Mouse (Mus musculus) embryonic facial prominence, embryonic 14.5 days (tissue): ENCODE data around the gene Ccnt2. TPM values are rescaled to one million over a fixed set of nuclear protein-coding genes. Genes with fewer than 3 reads are reported as not detected.

Experiments
- ATAC-seq: fragments of 200-750 bp; cut with Nextera tagmentation; 2 replicates; pipeline ENCODE4 v1.8.0; 2017; ENCODE audit warnings: low read depth, moderate number of reproducible peaks, moderate TSS enrichment
- DNase-seq: peaks from one replicate; pipeline ENCODE4 v3.0.0-alpha.2; 2015; ENCODE audit warnings: low spot score
- H3K27ac ChIP-seq: fragments of 300-500 bp; sonication (generic); replicated peaks from 2 replicates; pipeline ENCODE4 v1.5.1; 2014; ENCODE audit warnings: low read depth, mild to moderate bottlenecking, low read length, moderate library complexity
- H3K27me3 ChIP-seq: fragments of 300-500 bp; sonication (generic); replicated peaks from 2 replicates; pipeline ENCODE4 v1.6.1; 2014; ENCODE audit warnings: low read length; ENCODE audit not compliant: control insufficient read depth, insufficient read depth
- H3K36me3 ChIP-seq: fragments of 300-500 bp; sonication (generic); 2 replicates; pipeline ENCODE4 v1.6.1; 2014; ENCODE audit warnings: low read length, mixed read lengths; ENCODE audit not compliant: control insufficient read depth, insufficient read depth
- H3K4me1 ChIP-seq: fragments of 300-500 bp; sonication (generic); 2 replicates; pipeline ENCODE4 v1.6.1; 2014; ENCODE audit warnings: antibody characterized with exemption, low read length; ENCODE audit not compliant: control insufficient read depth, insufficient read depth
- H3K4me2 ChIP-seq: fragments of 300-500 bp; sonication (generic); 2 replicates; pipeline ENCODE4 v1.6.1; 2014; ENCODE audit warnings: low read depth, mild to moderate bottlenecking, low read length, moderate library complexity, mixed read lengths
- H3K4me3 ChIP-seq: fragments of 300-500 bp; sonication (generic); 2 replicates; pipeline ENCODE4 v1.5.1; 2014; ENCODE audit warnings: low read depth, mild to moderate bottlenecking, low read length
- H3K9ac ChIP-seq: fragments of 300-500 bp; sonication (generic); 2 replicates; pipeline ENCODE4 v1.6.1; 2014; ENCODE audit warnings: low read depth, mild to moderate bottlenecking, low read length, moderate library complexity, mixed read lengths
- H3K9me3 ChIP-seq: fragments of 300-500 bp; sonication (generic); 2 replicates; pipeline ENCODE4 v1.6.1; 2016; ENCODE audit warnings: low read length; ENCODE audit not compliant: control insufficient read depth
- WGBS: fragments of 180-500 bp; shearing (Covaris S2); extraction: QIAGEN DNeasy Blood & Tissue Kit; methylation state at CpG from one replicate; pipeline ENCODE4 v1.1.7; 2014; 5-methylcytosine and 5-hydroxymethylcytosine counted together
- polyA plus RNA-seq: library from polyadenylated mRNA; unstranded; fragments of >200 nt; fragmentation: Nextera tagmentation; extraction: Ambion mirVana; gene quantifications from 2 replicates; pipeline ENCODE4 v1.2.1, GENCODE M21; 2014

Ccnt2 gene
- polyA plus RNA-seq, 1 experiment from 2014 or later, result 51.4 TPM

DNA sequence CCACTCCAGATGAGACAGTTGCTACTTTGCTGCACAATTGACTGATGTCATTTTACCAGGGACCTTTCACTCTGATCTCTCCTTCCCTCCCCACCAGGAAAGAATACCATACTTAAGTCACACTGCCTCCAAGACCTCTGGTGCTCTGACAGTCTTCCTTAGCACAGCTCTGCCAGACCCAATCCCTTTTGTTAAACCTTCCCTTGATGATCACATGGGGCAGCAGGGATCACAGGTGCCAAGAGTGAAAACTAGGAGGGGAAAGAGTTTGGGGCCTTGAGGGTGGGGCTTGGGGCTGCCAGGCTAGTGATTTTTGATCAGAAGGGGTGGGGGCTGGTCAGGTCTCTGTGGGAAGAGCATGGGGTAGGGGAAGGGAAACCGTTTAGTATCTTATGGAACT, 22.8 kb downstream of the Ccnt2 start:
- no peaks in the 10 kb centered on the region for H3K27me3 ChIP-seq
- ATAC-seq, result 0 out of 2 replicates have a peak, but pooled peaks have one; percentile 15
- no peaks in the 10 kb centered on the region for H3K9me3 ChIP-seq
- no peaks in the 10 kb centered on the region for H3K4me1 ChIP-seq
- H3K9ac ChIP-seq, result no peak overlapping the region
- no peak overlapping the region for H3K4me3 ChIP-seq
- peaks cover 42% of the 10 kb centered on the region for H3K36me3 ChIP-seq
- H3K4me2 ChIP-seq, result no peak overlapping the region
- no peak for DNase-seq
- WGBS, result 70% methylated on average over 1 of the region's 1 CpGs
- no peak overlapping the region for H3K27ac ChIP-seq

DNA sequence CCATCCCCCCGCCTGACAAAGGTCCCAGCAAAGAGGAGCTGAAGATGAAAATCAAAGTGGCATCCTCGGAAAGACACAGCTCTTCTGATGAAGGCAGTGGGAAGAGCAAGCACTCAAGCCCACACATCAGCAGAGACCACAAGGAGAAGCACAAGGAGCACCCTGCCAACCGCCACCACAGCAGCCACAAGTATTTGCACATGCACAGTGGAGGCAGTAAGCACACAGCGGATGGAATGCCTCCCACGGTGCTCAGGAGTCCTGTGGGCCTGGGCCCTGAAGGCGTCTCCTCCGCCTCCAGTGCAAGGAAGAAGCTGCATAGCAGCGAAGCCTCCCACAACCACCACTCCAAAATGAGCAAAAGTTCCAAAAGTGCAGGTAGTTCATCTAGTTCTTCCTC, 29.0 kb downstream of the Ccnt2 start:
- no peak for ATAC-seq
- H3K36me3 ChIP-seq, result peaks cover 72% of the 10 kb centered on the region

DNA sequence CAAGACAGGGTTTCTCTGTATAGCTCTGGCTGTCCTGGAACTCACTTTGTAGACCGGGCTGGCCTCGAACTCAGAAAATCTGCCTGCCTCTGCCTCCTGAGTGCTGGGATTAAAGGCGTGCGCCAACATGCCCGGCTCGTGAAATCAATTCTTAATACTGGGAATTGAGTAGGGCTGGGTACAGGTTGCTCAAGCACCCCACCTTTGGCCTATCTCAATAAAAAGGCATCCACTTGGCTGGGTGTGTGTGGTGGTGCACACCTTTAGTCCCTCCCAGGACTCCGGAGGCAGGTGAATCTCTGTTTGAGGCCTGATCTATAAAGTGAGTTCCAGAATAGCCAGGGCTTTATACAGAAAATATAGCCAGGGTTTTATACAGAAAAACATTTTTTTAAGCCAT, 34.7 kb downstream of the Ccnt2 start:
- Histone ChIP-seq H3K9me3 (no peaks in the 10 kb centered on the region), H3K27me3 (no peaks in the 10 kb centered on the region), H3K36me3 (peaks cover 30% of the 10 kb centered on the region), H3K27ac (no peak overlapping the region), H3K9ac (no peak overlapping the region), H3K4me3 (no peak overlapping the region), H3K4me1 (no peaks in the 10 kb centered on the region), H3K4me2 (no peak overlapping the region)
- DNase-seq (no peak), ATAC-seq (no peak)
- WGBS, result 95% methylated on average over 7 of the region's 7 CpGs

More for the DNA sequence above, 29.0 kb downstream of the Ccnt2 start:
- H3K9ac ChIP-seq, result no peak overlapping the region
- peak; percentile 22 for DNase-seq
- H3K4me3 ChIP-seq, result no peak overlapping the region
- 86% methylated on average over 8 of the region's 8 CpGs for WGBS
- no peak overlapping the region for H3K4me2 ChIP-seq
- no peak overlapping the region for H3K27ac ChIP-seq
- no peaks in the 10 kb centered on the region for H3K27me3 ChIP-seq
- no peaks in the 10 kb centered on the region for H3K9me3 ChIP-seq
- no peaks in the 10 kb centered on the region for H3K4me1 ChIP-seq

DNA sequence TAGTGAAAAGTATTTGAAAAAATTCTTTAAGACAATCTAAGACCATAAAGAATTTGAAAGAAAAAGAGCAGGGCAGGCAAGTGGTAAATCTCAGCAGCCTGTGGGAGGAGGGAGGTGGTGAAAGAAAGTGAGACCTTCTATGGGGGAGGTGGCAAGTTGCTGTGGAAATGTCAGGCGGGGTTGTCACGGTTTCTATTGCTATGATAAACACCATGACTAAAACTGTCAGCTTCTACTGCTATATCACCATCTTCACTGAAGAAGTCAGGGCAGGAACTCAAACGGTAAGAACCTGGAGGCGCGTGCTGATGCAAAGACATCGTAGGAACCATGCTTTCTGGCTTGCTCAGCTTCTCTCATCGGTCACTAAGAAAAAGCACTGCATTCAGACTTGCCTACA, 39.0 kb downstream of the Ccnt2 start:
- H3K4me2 ChIP-seq, result no peak overlapping the region
- no peaks in the 10 kb centered on the region for H3K4me1 ChIP-seq
- H3K27me3 ChIP-seq, result no peaks in the 10 kb centered on the region
- DNase-seq (no peak), ATAC-seq (no peak)
- H3K9ac ChIP-seq, result no peak overlapping the region
- H3K9me3 ChIP-seq, result no peaks in the 10 kb centered on the region
- H3K36me3 ChIP-seq, result no peaks in the 10 kb centered on the region
- no peak overlapping the region for H3K27ac ChIP-seq
- 71% methylated on average over 7 of the region's 7 CpGs for WGBS
- H3K4me3 ChIP-seq, result no peak overlapping the region

DNA sequence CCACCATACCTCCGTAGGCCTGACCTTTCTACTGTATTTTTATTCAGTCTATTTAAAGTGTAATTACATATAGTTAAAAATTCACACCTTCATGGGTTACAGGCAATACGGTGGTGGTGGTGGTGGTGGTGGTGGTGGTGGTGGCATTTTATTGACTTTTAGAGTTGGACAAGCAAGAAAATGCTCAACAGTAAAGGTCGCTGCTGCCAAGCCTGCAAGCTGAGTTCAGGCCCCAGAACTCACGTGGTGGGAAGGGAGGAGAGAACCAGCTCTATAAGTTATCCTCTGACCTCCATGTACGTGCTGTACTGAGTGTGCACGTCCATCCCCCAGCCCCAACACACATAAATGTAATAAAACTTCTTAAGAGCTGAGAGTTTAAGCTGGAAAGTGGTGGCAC, 42.4 kb downstream of the Ccnt2 start:
- Histone ChIP-seq H3K4me3 (no peak overlapping the region), H3K4me2 (no peak overlapping the region), H3K27ac (no peak overlapping the region), H3K9ac (no peak overlapping the region), H3K27me3 (no peaks in the 10 kb centered on the region), H3K36me3 (no peaks in the 10 kb centered on the region), H3K9me3 (no peaks in the 10 kb centered on the region), H3K4me1 (no peaks in the 10 kb centered on the region)
- 83% methylated on average over 6 of the region's 6 CpGs for WGBS
- ATAC-seq, result no peak
- no peak for DNase-seq

DNA sequence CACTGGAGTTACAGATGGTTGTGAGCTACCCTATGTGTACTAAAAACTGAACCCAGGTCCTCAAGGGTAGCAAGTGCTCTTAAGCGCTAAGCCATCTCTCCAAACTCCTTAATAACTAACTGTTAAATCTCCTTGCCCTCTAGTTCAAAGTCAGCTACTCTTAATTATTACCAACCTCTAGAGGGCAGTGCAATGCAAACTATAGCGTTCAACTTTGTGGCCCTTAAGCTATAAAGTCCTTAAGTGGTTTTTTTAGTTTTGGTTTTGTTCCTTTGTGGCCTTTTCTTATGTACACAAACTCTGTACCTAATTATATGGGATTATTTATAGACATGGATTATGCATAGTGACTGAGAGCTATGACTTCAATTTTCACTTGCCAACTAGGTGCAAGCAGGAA, 53.4 kb downstream of the Ccnt2 start:
- no peak overlapping the region for H3K9ac ChIP-seq
- H3K27ac ChIP-seq, result no peak overlapping the region
- 28% methylated on average over 2 of the region's 2 CpGs for WGBS
- H3K4me1 ChIP-seq, result no peaks in the 10 kb centered on the region
- no peaks in the 10 kb centered on the region for H3K9me3 ChIP-seq
- ATAC-seq (no peak), DNase-seq (peak; percentile 79)
- no peak overlapping the region for H3K4me2 ChIP-seq
- H3K36me3 ChIP-seq, result no peaks in the 10 kb centered on the region
- no peak overlapping the region for H3K4me3 ChIP-seq
- H3K27me3 ChIP-seq, result no peaks in the 10 kb centered on the region

DNA sequence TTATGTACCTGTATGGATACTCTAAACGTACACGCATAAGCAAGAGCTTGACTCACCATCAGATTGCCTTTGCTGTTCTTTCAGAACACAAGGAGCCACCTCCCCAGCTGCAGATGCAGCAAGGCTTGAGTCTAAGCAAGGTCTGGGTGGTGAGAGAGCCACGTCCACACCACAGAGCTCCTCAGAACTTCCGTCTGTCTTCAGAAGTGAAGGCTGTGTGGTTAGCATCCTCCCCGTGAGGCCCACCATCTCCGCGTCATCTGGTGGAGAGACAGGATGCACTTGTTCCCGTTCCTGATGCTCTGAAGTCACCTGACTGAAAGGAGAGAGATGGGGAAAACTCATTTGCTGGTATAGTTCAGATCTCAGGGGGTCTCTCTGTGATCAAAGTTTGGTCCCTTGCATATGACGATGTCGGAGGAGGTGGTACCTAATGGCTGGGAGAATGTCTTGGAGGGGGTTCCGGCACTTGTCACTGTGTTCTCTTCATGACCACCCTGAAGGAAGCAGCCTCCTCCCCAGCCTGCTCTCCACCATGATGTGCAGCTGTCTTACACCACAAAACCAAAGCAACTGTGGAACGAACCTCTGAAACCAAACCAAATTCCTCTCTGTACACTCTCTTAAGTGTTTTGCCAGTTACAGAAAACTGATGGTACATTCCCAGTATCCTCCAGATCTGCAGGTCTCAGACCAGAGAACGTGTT, 56.4 kb downstream of the Ccnt2 start:
- Histone ChIP-seq H3K9me3 (no peaks in the 10 kb centered on the region), H3K9ac (no peak overlapping the region), H3K4me2 (no peak overlapping the region), H3K4me3 (no peak overlapping the region), H3K27ac (no peak overlapping the region), H3K4me1 (no peaks in the 10 kb centered on the region), H3K36me3 (no peaks in the 10 kb centered on the region), H3K27me3 (no peaks in the 10 kb centered on the region)
- no peak for ATAC-seq
- DNase-seq, result no peak
- WGBS, result 85% methylated on average over 13 of the region's 13 CpGs

DNA sequence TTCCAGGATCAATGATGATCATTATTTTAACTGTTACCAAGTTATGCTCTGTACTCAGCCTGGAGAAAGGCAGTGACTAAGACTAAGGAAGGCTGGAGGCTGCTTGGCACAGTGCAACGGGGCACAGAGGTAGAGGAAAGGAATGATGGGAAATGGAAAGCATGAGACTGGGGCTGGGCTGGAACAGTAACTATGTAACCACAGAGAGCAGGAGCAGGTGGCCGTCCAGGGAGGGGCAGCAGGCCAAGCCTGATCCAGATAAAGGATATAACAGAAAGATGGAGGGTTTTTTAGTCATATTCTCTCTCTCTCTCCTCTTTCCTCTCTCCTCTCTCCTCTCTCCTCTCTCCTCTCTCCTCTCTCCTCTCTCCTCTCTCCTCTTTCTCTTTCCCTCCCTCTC, 59.8 kb downstream of the Ccnt2 start:
- H3K36me3 ChIP-seq, result no peaks in the 10 kb centered on the region
- ATAC-seq (no peak), DNase-seq (no peak)
- H3K27ac ChIP-seq, result no peak overlapping the region
- H3K27me3 ChIP-seq, result no peaks in the 10 kb centered on the region
- no peaks in the 10 kb centered on the region for H3K9me3 ChIP-seq
- H3K4me1 ChIP-seq, result no peaks in the 10 kb centered on the region
- H3K4me2 ChIP-seq, result no peak overlapping the region
- H3K4me3 ChIP-seq, result no peak overlapping the region
- 44% methylated on average over 2 of the region's 2 CpGs for WGBS
- H3K9ac ChIP-seq, result no peak overlapping the region

DNA sequence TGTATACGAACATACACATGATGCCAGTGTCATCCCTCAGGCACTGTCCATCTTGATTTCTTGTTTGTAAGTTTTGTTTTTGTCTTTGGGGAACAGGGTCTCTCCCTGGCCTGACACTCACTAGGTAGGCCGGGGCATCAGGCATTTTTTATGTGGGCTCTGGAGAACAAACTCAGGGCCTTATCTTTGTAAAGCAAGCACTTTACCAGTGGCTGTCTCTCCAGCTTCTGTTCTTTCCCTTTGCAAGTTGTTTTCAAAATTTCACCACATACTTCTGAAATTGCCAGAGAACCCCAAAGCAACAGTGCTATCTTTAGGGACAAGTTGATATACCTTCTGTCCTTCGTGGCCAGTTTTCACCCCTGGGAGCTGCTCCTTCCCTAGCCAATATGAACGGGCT, 60.2 kb downstream of the Ccnt2 start:
- no peak overlapping the region for H3K4me3 ChIP-seq
- H3K27me3 ChIP-seq, result no peaks in the 10 kb centered on the region
- 55% methylated on average over 4 of the region's 4 CpGs for WGBS
- ATAC-seq, result no peak
- no peak overlapping the region for H3K4me2 ChIP-seq
- no peak overlapping the region for H3K9ac ChIP-seq
- H3K4me1 ChIP-seq, result no peaks in the 10 kb centered on the region
- no peak for DNase-seq
- no peaks in the 10 kb centered on the region for H3K36me3 ChIP-seq
- H3K27ac ChIP-seq, result no peak overlapping the region
- H3K9me3 ChIP-seq, result no peaks in the 10 kb centered on the region
